Mouse (Mus musculus) heart, adult 9 months (tissue): Measurements from ENCODE around the gene Abhd16b.

Source experiments
- DNase-seq, 2 experiments: peaks; one replicate each; pipeline ENCODE4 v3.0.0; 2022; ENCODE audit warnings: low spot score in 2 of 2

Abhd16b gene

GRCm38 (mm10) chr2:181493156-181493927 is at the start of gene Abhd16b:
Gene Abhd16b (plus strand): TSS chr2:181493206.
- no peak for DNase-seq

DNA sequence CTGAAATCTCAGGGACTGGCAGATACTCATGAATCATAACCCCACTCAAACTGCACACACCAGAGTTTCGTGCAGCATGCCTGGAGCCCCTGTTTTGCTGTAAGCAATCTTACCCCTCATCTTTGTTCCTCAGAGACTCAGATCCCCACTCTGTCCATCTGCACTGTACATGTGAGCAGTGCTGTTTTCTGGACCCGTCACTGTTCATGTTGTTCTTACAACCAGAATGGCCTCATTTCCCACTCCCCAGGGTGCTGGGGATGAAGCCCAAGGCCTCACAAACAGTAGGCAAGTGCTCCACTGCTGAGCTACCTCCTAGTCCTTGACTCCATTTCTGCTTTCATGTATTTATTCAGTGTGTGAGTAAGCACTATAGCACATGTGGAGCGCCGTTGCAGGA is 40.8 kb upstream of the Abhd16b start:
- no peak for DNase-seq

DNA sequence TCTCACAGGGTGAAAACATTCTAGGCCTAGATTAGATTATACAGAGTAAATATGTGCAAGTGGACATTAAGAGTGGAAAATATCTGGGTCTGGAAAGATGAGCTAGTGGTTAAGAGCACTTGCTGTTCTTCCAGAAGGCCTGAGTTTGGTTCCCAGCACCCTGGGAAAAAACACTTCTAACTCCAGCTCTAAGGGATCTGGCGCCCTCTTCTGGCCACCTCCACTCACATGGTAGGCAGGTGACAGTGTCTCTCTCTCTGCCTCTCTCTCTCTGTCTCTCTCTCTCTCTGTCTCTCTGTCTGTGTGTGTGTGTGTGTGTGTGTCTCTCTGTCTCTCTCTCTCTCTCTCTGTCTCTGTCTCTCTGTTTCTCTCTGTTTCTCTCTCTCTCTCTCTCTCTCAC is 39.7 kb upstream of the Abhd16b start:
- DNase-seq: no peak

DNA sequence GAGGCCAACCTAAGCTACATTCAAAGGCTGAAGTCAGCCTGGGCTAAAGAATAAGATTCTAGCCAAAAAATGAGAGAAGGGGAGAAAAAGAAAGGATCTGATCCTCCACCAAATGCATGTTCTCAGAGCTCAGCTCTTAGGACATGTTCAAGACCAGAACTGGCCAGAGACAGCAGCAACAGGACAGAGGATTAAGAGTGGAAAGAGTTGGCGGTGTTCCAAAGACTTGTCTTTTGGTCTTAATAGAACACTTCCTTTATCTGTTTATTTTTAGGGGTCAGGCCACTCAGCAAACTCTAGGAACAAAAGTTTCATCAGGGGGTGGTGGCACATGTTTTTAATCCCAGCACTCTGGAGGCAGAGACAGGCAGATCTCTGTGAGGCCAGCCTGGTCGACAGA is 37.1 kb upstream of the Abhd16b start:
- DNase-seq: peak; percentile 35 to 42

DNA sequence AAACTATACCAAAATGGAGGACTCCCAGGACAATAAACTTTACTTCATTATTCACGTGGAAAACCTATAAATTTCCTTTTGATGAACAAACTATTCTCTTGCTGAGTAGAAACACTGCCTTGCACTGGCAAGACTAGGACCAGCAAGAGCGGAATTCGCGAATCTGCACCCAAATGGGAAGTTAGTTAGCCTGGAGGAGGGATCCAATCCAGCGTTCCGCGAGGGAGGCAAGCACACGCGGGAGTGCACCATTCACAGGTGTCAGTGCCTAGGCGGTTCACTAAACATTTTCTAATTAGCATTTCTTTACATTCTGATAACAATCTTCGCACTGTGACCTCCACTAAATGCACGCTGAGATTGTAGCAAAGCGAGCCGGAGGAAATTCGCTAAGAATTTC is 35.2 kb upstream of the Abhd16b start:
- DNase-seq: no peak

- peak; percentile 44 to 64 for DNase-seq
Observed at GRCm38 (mm10) chr2:181458411-181459152, 34.4 kb upstream of the Abhd16b start.

DNA sequence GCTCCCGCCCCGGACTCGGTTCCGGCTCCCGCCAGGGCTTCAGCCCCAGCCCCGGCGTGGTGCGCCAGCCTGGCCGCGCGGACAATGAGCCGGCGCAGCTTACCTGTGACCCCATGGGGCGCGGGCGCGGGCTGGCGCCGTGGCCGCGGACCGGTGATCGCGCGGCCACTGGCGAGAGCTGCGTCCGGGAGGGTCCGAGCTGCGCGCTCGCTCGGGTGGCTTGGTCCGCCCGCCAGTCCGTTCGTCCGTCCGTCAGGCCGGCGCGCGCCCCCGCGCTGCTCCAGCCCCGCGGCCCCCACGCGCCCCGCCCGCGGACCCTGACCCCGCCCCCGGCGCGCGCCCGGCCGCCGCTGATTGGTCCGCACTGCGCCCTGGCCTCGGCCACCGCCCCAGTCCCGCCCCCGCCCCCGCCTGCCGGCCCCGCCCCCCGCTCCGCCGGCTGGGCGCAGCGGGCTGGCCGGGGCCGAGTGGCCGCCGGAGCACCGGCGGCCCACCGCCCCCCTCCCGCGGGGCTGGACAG is 33.8 kb upstream of the Abhd16b start, which contains the start of gene Zbtb46:
Gene Zbtb46, minus strand, starts transcription at position 274 of the 520 bp plus-strand sequence.
- DNase-seq: peak; percentile 88

- DNase-seq: peak; percentile 68 to 78
Observed at GRCm38 (mm10) chr2:181459673-181460621, 33.1 kb upstream of the Abhd16b start.

DNA sequence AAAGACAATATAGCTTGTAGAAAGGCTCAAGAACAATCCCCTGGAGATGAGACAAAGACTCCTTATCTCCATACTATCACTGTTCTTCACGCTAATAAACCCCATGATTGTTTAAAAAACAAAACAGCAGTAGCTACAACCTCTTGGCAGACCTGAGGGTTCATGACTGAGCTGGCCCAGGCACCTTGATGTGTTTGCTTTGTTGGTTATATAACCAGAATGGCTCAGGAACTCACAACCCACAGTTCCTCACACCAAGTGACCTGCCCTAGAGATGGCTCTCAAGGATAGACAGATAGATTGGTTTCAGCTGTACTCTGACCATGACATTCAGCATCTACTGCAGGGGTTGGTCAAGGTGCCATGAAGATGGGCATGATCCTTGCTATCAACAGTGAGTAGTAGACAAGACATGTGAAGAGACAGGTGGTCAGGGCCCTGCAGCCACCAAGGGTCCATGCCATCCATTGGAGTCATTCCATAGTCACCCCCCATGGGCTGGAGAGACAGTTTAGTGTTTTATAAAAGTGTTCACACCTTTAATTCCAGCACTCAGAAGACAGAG is 31.4 kb upstream of the Abhd16b start:
- DNase-seq: no peak

- DNase-seq: no peak
Observed at GRCm38 (mm10) chr2:181462604-181463003, 30.4 kb upstream of the Abhd16b start.

DNA sequence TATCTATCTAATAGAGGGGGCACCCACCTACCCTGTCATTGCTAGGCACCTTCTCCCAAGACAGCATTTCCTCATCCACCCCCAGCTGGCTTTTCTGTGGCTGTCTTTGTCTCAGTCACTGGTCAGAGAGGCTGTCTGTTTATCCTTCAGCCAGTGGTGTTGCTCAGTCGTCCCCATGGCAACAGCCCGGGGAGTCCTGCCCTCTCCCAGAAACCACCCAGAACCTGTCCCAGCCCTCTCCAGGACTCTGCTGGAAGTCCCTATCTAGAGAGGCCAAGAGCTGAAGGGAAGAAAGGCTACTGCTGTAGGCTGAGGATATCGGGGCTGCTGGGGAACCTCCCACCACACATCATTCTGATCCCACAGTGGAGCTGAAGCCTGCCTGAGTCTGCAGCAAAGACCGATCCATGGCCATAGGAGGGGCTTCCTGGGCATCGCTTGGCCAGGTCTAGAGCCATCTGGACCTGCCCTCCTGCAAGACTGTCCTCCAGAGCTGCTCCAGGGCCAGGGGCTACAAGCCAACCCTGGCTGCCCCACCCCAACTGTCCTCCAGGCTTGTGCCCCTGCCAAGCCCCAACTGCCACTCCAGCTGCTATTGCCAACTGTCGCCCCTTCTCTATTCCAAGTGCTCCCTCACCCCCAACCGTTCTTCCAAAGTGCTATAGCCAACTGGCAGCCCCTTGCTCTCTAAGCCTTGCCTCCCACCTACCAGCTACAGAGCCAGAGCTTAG is 29.8 kb upstream of the Abhd16b start:
- peak; percentile 61 to 72 for DNase-seq

GRCm38 (mm10) chr2:181465423-181465822 is 27.6 kb upstream of the Abhd16b start:
- DNase-seq: no peak

DNA sequence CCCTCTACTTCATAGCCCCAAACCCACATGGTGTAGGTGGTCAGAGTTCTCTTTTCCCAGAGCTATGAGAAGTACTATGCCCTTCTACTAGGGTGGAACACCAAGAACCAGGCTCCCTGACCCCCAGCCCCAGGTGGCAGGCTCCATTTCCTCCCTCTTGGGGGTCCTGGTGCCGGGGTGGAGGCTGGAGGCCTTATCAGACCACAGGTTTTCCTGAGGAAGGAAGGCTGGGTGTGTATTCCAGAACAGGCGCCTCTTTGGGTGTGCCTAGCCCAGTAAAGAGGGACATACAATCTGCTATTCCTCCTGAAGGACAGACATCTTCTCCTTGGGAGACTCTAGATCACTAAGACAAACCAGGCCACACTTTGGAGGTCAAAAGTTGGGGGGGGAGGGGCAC is 22.7 kb upstream of the Abhd16b start:
- peak; percentile 47 to 77 for DNase-seq

GRCm38 (mm10) chr2:181471246-181471645 is 21.8 kb upstream of the Abhd16b start:
- DNase-seq: peak; percentile 83 to 89

- DNase-seq: peak; percentile 47 to 54
Observed at GRCm38 (mm10) chr2:181472256-181472827, 20.7 kb upstream of the Abhd16b start.

- DNase-seq: no peak
Observed at GRCm38 (mm10) chr2:181483120-181483519, 9.9 kb upstream of the Abhd16b start.

DNA sequence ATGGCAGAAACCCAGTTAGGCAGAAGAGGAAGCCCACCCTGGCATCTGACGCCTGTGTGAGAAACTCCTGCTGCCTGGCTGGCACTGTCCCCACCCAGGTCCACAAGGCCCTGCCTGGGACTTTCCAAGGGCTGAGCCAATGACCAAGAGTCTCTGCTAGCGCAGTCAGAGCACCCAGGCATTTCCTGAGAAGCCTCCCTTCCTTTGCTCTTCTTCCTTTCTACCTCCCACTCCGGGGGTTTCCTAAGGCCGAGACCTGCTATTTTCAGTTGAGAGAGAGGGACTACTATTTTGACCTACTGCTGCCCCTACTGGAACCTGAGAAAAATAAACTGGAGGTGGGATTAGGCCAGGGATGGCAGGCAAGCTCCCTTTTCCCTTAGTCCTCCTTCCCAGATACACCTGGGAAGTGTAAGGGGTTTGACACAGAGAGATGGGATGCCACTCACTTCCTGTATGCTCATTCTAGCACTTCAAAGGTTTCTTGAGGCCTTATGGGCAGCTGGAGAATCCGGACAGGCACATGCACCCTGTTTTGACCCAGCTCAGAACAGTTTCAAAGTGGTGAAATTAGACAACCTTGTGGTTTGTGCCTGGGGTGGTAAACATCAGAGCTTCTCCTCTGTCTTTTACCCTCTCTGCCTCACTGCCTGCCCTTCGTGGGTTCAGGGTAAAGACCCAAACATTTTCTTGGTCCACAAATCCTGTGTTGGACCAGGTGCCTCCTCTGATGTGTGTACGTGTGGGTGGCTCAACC is 9.3 kb upstream of the Abhd16b start:
- DNase-seq: peak; percentile 77 to 85

- peak in 1 of 2 experiments; percentile 24 for DNase-seq
Observed at GRCm38 (mm10) chr2:181484456-181485233, 8.4 kb upstream of the Abhd16b start.

GRCm38 (mm10) chr2:181485741-181486140 is 7.3 kb upstream of the Abhd16b start:
- no peak for DNase-seq
